Mouse (Mus musculus): ENCODE data around the gene Dnajc25.

DNA sequence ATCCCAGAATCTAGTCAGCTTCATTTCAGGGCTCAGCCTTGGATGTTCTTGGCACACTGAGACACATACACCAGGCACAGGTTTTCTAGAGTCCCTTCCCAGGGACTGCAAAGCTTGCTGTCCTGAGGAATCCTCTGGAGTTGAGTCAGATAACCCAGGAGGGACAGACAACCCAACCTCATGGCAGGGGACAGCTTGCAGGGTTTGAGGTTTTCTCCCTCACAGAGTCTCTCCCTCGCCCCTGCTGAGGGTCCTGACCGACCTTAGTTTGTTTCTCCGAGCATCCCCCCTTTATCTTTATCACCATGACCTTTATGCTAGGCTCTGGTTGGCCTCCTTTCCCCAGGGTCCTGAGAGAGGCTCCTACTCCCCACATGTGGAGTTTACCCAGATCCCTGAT is 42.7 kb downstream of the Dnajc25 start:
- no peak for TF ChIP-seq CTCF (conservative IDR thresholded peaks at IDR 0.05; ENCODE audit: low read length)
- no peak for TF ChIP-seq NANOG (IDR thresholded peaks at IDR 0.05; ENCODE audit: borderline replicate concordance, low read length)

Data from E14TG2a.4 (cell line).